Mouse (Mus musculus) urinary bladder, postnatal 10 days (tissue): ENCODE data around the gene Capg.
"Not testable (repeated sequence)": the region's sequence is repeated elsewhere in the genome, so short reads cannot be mapped to it uniquely, and the experiment has no call there.

ENCODE experiments used
- DNase-seq: peaks from one replicate; pipeline ENCODE4 v3.0.0; 2022; ENCODE audit warnings: low spot score

Gene Capg

DNA sequence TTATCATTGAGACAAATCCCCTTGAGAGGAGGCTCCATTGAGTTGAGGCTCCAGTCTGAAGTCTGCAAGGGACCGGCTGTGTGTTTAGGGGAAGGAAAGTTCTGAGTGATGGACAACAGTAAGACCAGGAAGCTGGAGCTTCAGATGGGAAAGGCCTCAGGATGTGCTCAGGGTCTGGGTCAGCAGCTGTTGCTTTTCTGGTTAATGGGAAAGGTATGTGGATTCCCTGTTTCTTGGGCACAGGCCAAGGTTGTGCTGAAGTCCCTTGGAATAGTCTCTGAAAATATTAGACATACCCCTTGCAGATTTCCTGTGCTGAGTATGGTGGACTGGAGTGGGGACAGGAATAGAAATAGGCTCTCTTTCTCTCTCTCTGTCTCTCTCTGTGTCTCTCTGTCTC lies 10.6 kb upstream of the Capg start:
- not testable (repeated sequence) for DNase-seq

DNA sequence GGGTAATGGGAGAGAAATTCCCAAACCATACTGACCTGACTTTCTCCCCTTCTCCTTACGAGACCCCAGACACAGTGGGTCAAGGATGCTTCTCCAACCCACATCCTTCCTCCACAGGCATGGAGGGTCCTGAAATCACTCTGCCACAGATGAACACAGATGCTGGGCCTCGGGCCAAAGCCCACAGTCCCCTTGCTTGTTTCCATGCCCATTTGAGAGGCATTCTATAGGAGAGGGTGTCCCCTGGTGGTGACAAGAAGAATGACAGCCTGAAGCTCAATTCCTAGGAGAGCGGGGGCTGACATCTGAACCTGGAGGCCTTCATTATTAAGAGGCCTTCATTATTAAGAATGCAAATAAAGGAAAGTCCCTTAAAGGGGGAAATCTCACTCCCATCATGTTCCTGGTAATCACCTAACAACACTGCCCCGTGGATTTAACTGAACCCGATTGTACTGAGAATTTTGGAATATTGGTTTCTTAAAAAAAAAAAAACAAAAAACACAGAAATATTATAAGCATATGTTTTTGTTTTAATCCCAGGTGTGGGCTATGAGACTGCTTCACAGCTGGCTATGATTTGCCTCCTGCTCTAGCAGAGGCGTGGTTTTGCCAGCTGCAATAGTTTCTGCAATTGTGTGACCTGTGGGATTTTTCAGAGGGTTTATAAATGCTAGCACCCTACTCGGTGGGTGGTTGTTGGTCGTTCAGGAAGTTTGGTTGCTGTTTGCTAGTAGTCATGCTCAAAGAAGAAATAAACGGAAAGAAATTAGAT lies 10.0 kb upstream of the Capg start:
- DNase-seq = no peak

GRCm38 (mm10) chr6:72535165-72535564 lies 9.0 kb upstream of the Capg start:
- DNase-seq = peak; percentile 42

GRCm38 (mm10) chr6:72537998-72538500 lies 6.1 kb upstream of the Capg start:
- no peak for DNase-seq

DNA sequence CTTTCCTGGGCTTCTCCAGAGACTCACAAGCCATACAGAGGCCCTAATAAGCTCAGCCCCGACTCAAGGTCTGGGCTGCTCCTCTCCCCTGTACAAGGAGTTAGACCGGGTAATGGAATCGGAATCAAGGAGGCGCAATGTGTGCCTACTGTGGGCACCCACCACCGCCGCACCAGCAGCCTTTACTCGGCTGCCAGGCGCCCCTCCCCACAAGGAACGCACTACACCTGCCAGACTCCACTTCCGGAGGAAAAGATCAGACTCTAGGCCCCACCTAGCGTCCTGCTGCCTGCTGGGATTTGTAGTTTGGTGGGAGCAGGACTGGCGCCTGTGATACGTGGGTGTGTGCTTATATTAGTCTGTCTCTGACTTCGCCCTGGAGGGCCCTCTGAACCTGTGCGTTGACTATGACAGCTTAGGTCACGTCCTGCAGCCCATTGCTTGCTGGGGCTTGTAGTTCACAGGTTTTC lies 5.6 kb upstream of the Capg start:
- DNase-seq = peak; percentile 35

DNA sequence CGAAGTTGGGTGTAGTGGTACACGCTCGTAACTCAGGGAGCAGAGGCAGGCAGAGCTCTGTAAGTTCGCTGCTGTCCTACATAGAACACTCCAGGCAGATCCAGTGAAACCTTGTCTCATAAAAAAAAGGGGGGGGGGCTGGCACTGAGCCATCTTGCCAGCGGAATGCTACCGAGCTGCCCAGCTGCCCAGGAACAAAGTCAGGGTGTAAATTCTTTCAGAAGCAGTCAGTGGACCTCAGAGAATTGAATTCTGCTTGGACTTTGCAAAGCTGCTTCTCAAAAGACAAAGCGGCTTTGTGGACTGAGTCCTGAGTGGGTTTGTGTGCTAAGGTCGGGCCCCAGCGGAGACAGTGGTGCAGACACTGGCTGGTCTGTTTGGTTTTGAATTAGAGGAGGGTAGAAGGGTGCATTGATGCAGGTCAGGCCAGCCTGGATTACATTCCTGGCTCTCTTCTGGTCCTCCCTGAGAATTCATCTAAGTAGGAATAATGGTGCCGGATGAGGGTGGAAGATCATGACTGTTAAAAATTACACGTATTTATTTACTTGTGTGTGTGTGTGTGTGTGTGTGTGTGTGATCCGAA lies 833 bp upstream of the Capg start:
- no peak for DNase-seq

GRCm38 (mm10) chr6:72545377-72545776 lies 1.2 kb downstream of the Capg start:
- DNase-seq = no peak

GRCm38 (mm10) chr6:72547121-72547520 lies 2.9 kb downstream of the Capg start:
- DNase-seq = no peak

DNA sequence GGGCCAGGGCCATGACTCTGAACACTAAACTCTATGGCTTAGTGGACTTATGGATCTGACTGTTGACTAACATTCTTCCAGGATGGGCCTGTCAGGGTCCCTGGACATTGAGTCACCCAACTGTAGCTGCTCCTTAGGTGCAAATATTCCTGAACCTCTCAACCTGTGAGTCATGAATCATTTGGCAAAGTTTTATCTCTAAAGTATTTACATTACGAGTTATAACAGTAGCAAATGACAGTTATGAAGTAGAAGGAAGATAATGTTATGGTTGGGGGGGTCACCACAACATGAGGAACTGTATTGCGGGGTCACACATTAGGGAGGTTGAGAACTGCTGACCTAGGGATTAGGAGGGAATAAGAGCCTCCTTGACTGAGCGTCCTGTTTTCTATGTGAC lies 3.7 kb downstream of the Capg start:
- no peak for DNase-seq

DNA sequence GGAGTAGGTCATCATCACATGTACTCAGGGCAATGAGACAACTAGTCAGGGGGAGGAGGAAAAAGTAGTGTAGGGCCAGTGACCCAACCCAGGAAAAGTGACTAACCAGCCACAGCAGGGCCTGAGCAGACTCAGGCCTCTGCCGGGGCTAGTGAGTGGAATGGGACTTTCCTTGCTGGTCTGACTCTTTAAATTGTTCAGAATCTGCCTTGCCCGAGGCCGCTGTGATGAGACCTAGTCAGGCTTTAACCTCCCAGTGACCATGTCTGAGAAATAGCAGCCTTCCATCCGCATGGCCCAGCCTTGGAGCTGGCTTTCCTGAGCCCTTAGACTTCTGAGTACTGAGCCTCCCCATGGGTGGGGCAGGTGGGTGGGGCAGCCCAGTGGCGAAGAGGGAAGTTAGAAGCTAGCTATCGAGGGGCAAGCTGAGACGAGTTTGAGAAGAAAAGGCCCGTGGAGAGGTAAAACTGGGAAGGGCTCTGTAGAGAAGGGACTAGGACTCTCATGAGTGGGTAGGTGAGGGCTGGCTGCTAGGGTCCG lies 4.9 kb downstream of the Capg start:
- no peak for DNase-seq

DNA sequence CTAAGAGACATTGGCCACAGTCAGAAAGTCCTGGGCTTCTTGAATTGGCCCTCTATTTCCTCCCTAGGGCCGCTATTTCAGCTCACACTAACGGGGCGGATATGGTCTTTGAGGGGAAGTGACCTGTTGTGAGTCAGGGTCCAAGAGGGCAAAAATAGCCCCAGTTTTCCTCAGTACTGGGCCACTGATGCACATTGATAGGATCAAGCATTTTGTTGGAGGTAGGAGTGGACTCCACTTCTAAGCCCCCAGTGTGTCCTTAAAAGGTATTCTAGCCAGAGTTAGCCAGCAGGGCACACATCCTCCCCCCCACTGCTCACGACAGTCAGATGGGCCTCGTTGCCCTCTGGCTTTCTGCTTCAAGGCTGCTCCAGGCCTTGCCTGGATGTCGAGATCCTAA lies 5.8 kb downstream of the Capg start:
- DNase-seq = no peak

- DNase-seq = no peak
Measured at GRCm38 (mm10) chr6:72550503-72551100, 6.4 kb downstream of the Capg start.

DNA sequence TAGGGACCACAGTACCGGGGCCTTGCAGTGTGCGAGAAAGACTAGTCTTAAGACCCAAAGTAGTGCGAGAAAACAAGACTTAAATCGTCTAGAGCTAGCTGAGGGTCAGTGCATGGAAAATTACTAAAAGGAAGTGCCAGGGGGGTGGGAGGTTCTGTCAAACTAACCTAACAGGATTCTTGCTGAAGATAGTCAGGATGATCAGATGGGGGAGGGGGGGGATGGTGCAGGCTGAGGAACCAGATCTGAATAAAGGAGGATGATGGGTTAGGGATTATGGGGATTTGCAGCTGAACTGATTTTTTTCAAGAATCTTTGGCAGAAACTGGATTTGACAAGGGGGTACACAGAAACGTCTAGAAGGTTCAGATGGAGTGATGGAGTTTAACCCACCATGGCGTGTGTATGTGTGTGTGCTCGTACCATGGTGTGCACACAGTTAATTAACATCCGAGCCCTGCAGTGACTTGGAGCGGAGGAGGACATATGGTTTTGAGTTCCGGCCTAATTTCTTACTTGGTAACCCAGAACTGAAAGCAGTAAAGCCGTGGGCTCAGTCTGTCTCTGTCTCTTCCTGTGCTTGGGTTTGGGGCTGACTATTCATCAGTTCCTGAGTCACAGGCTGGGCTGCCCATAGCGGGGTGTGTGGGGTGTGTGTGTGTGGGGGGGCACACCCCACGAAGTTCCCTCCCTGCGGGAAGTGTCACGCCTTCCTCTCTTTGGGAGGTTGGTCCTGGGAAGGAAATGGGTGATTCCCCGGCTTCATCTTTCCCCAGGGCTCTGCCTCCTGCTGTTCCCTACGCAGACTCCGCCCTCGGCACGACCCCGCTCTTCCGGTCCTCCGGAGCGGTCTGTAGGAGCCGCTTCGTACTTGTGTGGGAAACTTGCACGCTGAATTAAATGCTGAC lies 8.2 kb downstream of the Capg start:
- DNase-seq = no peak

DNA sequence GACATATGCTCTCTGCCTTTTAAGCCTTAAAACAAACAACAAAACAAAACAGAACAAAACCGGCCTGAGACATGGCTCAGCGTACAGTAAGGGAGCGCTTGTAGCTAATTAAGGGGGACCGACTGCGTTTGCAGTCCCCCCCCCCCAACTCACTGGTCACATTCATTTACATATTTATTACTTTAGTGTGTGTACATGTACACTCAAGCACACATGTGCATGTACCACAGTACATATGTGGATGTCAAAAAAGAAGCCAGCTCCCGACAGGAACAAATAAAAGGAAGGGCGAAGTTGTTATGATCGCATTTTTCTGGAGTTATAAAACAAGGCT lies 8.9 kb downstream of the Capg start:
- DNase-seq = no peak

- no peak for DNase-seq
Measured at GRCm38 (mm10) chr6:72560801-72561200, 16.6 kb downstream of the Capg start.

DNA sequence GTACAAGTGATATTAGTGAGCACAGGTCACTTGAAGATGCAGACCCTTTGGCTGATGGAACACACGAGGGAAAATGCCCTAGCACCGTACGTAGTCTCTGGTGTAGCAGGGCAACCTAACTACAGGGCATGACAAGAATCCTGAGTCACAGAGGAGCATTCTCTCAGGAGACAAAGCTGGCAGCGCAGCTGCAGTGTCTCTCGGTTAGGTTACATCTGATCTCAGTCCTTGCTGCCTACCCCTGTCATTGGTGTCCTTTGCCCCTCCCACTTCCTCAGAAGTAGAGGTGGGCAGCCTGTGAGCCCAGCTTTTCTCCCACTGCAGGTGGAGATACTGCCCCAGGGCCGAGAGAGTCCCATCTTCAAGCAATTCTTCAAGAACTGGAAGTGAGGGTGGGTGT lies 18.3 kb downstream of the Capg start:
- DNase-seq = no peak

DNA sequence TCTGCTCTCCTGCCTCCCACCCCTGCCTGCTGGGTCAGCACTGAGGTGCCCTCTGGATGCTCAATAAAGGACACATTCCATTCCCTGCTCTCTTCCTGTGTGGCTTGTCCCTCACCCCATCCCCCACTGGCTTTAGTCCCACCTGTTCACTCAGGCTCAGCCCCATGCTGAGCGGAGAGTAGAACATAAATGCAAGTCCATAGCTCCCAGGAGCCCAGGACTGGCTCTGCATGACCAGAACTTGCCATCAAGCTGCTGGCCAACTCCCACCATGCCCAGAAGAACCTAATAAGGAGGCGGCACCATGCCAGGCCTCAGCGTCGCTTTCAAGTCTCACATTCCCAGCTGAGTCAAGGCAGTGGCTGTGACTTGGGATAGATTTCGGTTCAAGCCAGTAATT lies 18.7 kb downstream of the Capg start:
- DNase-seq = no peak

DNA sequence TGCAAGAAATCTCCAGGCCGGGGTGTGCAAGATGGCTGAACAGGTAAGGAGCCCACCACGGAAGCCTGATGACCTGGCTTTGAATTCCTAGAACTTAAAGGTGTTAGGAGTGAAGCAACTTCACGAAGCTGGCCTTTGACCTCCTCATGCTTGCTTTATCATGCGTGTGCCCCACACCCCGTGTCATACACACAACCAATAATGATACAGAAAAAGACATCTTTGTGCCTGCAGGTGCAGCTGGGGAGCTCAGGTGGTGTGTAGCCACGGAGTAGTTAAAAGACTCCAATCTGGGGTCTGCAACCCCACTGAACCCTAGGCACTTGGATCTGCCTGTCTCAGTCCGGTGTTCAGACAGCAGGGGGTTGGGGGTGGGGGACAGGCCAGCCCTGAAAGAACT lies 21.3 kb downstream of the Capg start:
- no peak for DNase-seq

- DNase-seq = peak; percentile 60
Measured at GRCm38 (mm10) chr6:72566044-72566443, 21.9 kb downstream of the Capg start.

DNA sequence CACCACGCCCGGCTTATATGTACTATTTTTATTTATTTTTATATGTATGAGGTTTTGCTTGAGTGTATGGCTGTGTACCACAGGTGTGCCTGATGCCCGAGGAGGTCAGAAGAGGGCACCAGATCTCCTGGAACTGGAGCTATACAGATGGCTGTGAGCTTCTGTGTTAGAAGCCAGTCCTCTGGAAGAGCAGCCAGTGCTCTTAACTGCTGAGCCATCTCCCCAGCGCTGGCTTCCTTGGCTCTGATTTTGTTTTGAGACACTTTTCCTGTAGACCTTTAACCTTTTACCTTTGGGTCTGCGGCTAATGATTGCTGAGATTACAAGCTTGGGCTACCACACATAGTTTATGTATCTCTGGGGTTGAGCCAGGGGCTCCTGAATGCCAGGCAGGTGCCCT lies 23.3 kb downstream of the Capg start:
- DNase-seq = no peak

DNA sequence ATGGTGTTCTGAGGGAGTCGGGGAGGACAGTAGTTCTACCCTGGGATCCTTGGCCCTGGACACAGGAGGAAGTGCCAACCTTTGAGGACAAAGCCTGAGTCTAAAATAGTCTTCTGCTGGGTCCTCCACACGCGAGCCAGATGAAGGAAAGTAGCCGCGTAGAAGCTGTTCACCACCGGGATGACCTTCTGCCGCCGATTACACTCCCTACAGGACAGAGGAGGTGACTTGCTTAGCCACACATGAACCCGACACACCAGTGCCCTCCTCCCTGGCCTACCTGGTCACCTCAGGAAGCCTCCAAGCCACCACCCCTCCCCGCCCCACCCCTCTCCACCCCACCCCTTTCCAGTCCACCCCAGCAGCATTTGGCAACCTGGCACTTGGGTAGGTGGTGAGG lies 24.5 kb downstream of the Capg start:
- DNase-seq = no peak
